Mouse (Mus musculus): ENCODE results near the gene Fhl4.

Fhl4 gene

GRCm38 (mm10) chr10:85102247-85103084 is at the start of gene Fhl4, which contains the start of gene Tmem263:
Fhl4 (minus strand) TSS chr10:85102495.
Tmem263 (plus strand) TSS chr10:85102627.
- DNase-seq (ENCODE audit: extremely low spot score, low spot score), result peak; percentile 94

GRCm38 (mm10) chr10:85149226-85149625 is 46.9 kb upstream of the Fhl4 start:
- no peak for DNase-seq (ENCODE audit: extremely low spot score, low spot score)

GRCm38 (mm10) chr10:85146282-85146681 is 44.0 kb upstream of the Fhl4 start:
- no peak for DNase-seq (ENCODE audit: extremely low spot score, low spot score)

- peak; percentile 19 for DNase-seq (ENCODE audit: extremely low spot score, low spot score)
These were observed 39.2 kb upstream of the Fhl4 start for GRCm38 (mm10) chr10:85141465-85141864.

- DNase-seq (ENCODE audit: extremely low spot score, low spot score), result no peak
These were observed 34.3 kb upstream of the Fhl4 start for GRCm38 (mm10) chr10:85136573-85136972.

DNA sequence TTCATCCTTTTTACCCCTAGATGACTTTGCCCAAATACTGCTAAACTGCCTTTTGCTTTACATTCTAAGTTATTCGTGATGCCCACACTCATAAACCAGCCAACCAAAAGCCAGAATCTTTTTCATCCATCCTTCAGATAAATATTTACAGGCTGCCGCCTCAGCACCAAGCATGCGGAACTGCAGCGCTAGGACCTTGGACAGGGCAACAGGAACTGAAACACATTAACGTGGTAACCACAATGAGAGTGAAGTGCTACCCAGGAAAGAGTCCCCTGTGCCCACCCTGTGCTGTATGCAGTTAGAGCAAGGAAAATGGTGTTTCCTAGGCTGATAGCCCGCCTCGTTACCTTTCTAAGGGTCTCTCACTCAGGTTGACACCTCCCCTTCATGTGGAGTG is 26.2 kb upstream of the Fhl4 start:
- DNase-seq (ENCODE audit: extremely low spot score, low spot score), result peak; percentile 21

GRCm38 (mm10) chr10:85127395-85128287 is 25.3 kb upstream of the Fhl4 start, which contains the start of gene Mterf2:
Mterf2 (minus strand) TSS chr10:85128027.
- peak; percentile 88 for DNase-seq (ENCODE audit: extremely low spot score, low spot score)

DNA sequence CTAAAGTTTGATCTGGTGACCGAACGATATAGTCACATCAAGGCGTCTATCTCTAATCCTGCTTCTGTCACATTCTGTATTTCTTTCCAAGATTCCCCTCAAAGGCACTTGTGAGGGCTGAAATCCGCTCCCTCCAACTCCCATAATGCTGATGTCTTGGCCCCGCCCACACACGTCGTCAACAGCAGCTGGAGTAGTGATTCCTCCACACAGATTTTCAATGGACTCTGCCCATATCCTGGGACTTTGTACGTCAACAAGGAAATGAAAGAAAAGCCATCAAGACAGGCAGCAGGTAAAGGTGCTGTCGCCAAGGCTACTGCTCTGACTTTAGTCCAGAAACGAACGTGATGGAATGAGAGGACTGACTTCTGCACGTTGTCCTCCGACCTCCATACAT is 22.9 kb upstream of the Fhl4 start:
- no peak for DNase-seq (ENCODE audit: extremely low spot score, low spot score)

DNA sequence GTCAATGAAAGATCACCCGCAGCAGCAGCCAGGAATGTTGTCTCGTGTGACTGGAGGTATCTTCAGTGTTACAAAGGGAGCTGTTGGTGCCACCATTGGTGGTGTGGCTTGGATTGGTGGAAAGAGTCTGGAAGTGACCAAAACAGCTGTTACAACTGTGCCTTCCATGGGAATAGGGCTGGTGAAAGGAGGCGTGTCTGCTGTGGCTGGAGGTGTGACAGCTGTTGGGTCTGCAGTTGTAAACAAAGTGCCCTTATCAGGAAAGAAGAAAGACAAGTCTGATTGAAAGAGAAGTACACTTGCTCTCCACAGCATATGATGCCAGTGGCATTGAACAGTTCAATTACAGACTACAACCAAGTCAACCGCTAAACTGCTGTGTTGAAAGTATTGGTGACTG is 12.1 kb upstream of the Fhl4 start:
- DNase-seq (ENCODE audit: extremely low spot score, low spot score), result no peak

- DNase-seq (ENCODE audit: extremely low spot score, low spot score), result peak; percentile 71
These were observed 990 bp upstream of the Fhl4 start for GRCm38 (mm10) chr10:85103085-85103885.

DNA sequence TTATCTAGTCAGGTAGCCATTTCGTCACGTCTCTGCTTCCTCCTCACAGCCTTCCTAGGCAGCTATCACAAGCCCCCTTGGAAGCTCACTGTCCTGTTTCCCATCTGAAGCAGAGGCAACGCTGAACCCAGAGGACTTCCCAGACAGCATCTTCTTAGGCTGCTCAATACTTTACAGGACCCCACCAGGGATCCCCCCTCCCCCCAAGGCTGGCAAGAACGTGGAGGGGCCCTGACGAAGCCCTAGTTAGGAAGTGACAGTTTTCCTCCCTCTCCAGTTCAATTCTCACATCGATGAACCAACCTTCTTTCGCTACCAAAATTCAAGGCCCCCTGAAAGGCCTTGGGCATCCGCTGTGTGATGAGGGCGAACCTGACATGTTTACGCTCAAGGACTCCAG is 454 bp downstream of the Fhl4 start:
- no peak for DNase-seq (ENCODE audit: extremely low spot score, low spot score)

GRCm38 (mm10) chr10:85071605-85072152 is 30.6 kb downstream of the Fhl4 start:
- DNase-seq (ENCODE audit: extremely low spot score, low spot score), result no peak

DNA sequence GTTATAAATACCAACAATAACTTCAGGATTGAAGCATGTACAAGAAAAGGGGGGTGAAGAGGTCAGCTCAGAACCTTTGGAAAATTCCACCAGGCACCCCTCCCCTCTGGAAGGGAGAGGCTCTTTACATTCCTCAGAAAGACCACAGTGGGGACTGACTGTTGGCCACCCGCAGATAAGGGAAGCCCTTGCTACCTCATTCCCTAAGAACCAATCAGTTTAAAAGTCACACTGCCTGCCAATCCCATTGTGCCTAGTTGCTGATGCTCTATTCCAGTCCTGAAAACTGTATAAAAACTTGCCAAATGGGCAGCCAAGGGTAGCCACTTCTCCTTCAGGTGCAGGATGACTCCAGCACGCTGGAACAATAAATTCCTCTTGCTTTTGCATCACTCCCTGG is 47.4 kb downstream of the Fhl4 start:
- no peak for DNase-seq (ENCODE audit: extremely low spot score, low spot score)

GRCm38 (mm10) chr10:85052451-85052850 is 49.8 kb downstream of the Fhl4 start:
- no peak for DNase-seq (ENCODE audit: extremely low spot score, low spot score)

GRCm38 (mm10) chr10:85050668-85051208 is 51.6 kb downstream of the Fhl4 start:
- no peak for DNase-seq (ENCODE audit: extremely low spot score, low spot score)

DNA sequence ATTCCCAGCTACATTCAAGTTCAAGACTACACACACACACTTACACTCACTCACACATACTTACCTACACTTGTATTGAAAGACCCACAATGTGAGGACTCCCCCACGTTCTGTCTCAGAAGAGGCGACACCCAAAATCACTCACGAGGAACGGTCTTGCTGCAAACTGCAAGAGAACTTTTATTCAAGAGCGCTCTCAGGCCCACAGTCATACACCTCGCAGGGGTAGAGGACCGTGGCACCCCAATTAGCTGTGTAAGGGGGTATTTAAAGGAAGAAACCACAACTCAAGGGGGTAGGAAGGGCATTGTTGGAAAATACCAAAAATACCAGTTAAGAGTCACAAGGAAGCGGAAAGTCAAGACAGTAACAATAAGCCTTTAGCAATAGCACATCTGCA is 54.3 kb downstream of the Fhl4 start:
- no peak for DNase-seq (ENCODE audit: extremely low spot score, low spot score)

DNA sequence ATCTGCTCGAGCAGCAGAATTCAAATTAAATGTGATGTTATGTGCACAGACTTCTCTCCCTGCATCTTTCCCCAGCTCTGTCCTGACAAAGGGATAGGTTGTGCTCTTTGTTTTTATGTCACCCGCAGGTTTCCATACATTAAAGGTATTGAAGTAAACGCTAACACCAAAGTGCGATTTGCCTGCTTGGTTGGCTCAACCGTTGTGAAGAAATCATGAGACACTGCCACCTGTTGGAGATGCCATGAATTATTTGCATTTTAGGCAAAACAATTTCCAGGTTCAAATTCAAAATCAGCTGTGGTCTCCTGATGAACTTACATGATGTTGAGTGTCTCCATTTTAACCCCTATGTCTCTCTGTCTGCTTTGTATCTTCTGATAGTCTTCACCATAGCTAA is 55.7 kb downstream of the Fhl4 start:
- no peak for DNase-seq (ENCODE audit: extremely low spot score, low spot score)
